Mouse (Mus musculus) monocyte, adult 5-6 weeks (primary cell): ENCODE results near the gene Krtap4-1. TPM values are rescaled to one million over a fixed set of nuclear protein-coding genes. Genes with fewer than 3 reads are reported as not detected.
"Not testable (repeated sequence)": the region's sequence is repeated elsewhere in the genome, so short reads cannot be mapped to it uniquely, and the experiment has no call there.

ENCODE experiments used
- ATAC-seq: fragments of 153-309, 156-312 bp; replicated peaks from 2 replicates; pipeline ENCODE4 v1.8.0; 2017; ENCODE audit warnings: mild to moderate bottlenecking; ENCODE audit not compliant: low TSS enrichment, insufficient number of reproducible peaks, severe bottlenecking, poor library complexity, low FRiP score
- total RNA-seq: library from RNA; stranded (forward); fragments of 200-1000, 200-491, 200-594 nt; gene quantifications from 3 replicates; pipeline ENCODE4 v1.2.3, GENCODE M21; 2017

Gene Krtap4-1
- total RNA-seq, 1 experiment from 2014 or later = not detected

GRCm38 (mm10) chr11:99597742-99598141 is 30.3 kb downstream of the Krtap4-1 start, which contains the start of gene Krtap9-3:
Gene Krtap9-3 (minus strand): TSS chr11:99598105.
- not testable (repeated sequence) for ATAC-seq

- ATAC-seq = no peak
These were observed 37.1 kb downstream of the Krtap4-1 start, which contains the start of gene Krtap1-3 for GRCm38 (mm10) chr11:99590981-99591380. Gene Krtap1-3 (minus strand): TSS chr11:99591339.

- no peak for ATAC-seq
These were observed 42.9 kb downstream of the Krtap4-1 start for GRCm38 (mm10) chr11:99585096-99585495.

- no peak for ATAC-seq
These were observed 44.8 kb downstream of the Krtap4-1 start, which contains the start of gene Krtap1-4 for GRCm38 (mm10) chr11:99583245-99583704. Gene Krtap1-4 (minus strand): TSS chr11:99583654.

- ATAC-seq = no peak
These were observed 46.5 kb downstream of the Krtap4-1 start for GRCm38 (mm10) chr11:99581564-99581963.

- ATAC-seq = no peak
These were observed 47.0 kb downstream of the Krtap4-1 start for GRCm38 (mm10) chr11:99581051-99581450.

GRCm38 (mm10) chr11:99580636-99581035 is 47.4 kb downstream of the Krtap4-1 start, which contains the start of gene Krtap1-5:
Gene Krtap1-5 (minus strand): TSS chr11:99581016.
- ATAC-seq = no peak

Other genes with a start within 250 kb of the Krtap4-1 start
- gene Krt10, start 238.9 kb downstream of the Krtap4-1 start, total RNA-seq = 0.29 to 3.1 TPM (median 1.6 TPM) in 3 replicates
- gene Krt12, start 206.0 kb downstream of the Krtap4-1 start, total RNA-seq = not detected in 3 replicates
- not detected in 3 replicates for gene Krt20, start 190.1 kb downstream of the Krtap4-1 start, total RNA-seq
- not detected in 3 replicates for gene Krt23, start 135.1 kb downstream of the Krtap4-1 start, total RNA-seq
- not detected in 3 replicates for gene Krt39, start 106.9 kb downstream of the Krtap4-1 start, total RNA-seq
- not detected in 3 replicates for gene Krt40, start 85.1 kb downstream of the Krtap4-1 start, total RNA-seq
- not detected in 3 replicates for gene Krtap3-3, start 77.4 kb downstream of the Krtap4-1 start, total RNA-seq
- gene Krtap3-2, start 71.4 kb downstream of the Krtap4-1 start, total RNA-seq = not detected in 3 replicates
- not detected in 3 replicates for gene Gm11939, start 68.8 kb downstream of the Krtap4-1 start, total RNA-seq
- not detected in 3 replicates for gene Krtap3-1, start 61.6 kb downstream of the Krtap4-1 start, total RNA-seq
- not detected in 3 replicates for gene Krtap1-5, start 47.2 kb downstream of the Krtap4-1 start, total RNA-seq
- not detected in 3 replicates for gene Krtap1-4, start 44.6 kb downstream of the Krtap4-1 start, total RNA-seq
- gene Krtap1-3, start 36.9 kb downstream of the Krtap4-1 start, total RNA-seq = not detected in 3 replicates
- gene Krtap9-3, start 30.1 kb downstream of the Krtap4-1 start, total RNA-seq = not detected in 3 replicates
- not detected in 3 replicates for gene Gm11938, start 24.9 kb downstream of the Krtap4-1 start, total RNA-seq
- not detected in 3 replicates for gene Gm11937, start 18.0 kb downstream of the Krtap4-1 start, total RNA-seq
- gene Krtap2-4, start 13.4 kb downstream of the Krtap4-1 start, total RNA-seq = not detected in 3 replicates
- gene Gm11562, start 7.8 kb downstream of the Krtap4-1 start, total RNA-seq = not detected in 3 replicates
- gene Krtap4-2, start 6.8 kb upstream of the Krtap4-1 start, total RNA-seq = not detected in 3 replicates
- not detected in 3 replicates for gene Krtap4-7, start 15.9 kb upstream of the Krtap4-1 start, total RNA-seq
- not detected in 3 replicates for gene Gm11555, start 22.0 kb upstream of the Krtap4-1 start, total RNA-seq
- not detected in 3 replicates for gene Gm11563, start 30.7 kb upstream of the Krtap4-1 start, total RNA-seq
- not detected in 3 replicates for gene Krtap4-6, start 37.7 kb upstream of the Krtap4-1 start, total RNA-seq
- not detected in 3 replicates for gene Gm14190, start 62.5 kb upstream of the Krtap4-1 start, total RNA-seq
- gene Gm14180, start 106.1 kb upstream of the Krtap4-1 start, total RNA-seq = not detected in 3 replicates
- gene Gm11595, start 144.7 kb upstream of the Krtap4-1 start, total RNA-seq = not detected in 3 replicates
- not detected in 3 replicates for gene Krtap4-8, start 152.5 kb upstream of the Krtap4-1 start, total RNA-seq
- not detected in 3 replicates for gene Krtap4-9, start 157.0 kb upstream of the Krtap4-1 start, total RNA-seq
- not detected in 3 replicates for gene Gm11596, start 165.2 kb upstream of the Krtap4-1 start, total RNA-seq
- not detected in 3 replicates for gene Gm11569, start 170.7 kb upstream of the Krtap4-1 start, total RNA-seq
- not detected in 3 replicates for gene Gm11554, start 176.2 kb upstream of the Krtap4-1 start, total RNA-seq
- gene Krtap4-13, start 181.7 kb upstream of the Krtap4-1 start, total RNA-seq = not detected in 3 replicates
- not detected in 3 replicates for gene Gm11564, start 187.4 kb upstream of the Krtap4-1 start, total RNA-seq
- not detected in 3 replicates for gene 2300003K06Rik, start 209.8 kb upstream of the Krtap4-1 start, total RNA-seq
- not detected in 3 replicates for gene Krtap4-16, start 223.4 kb upstream of the Krtap4-1 start, total RNA-seq
- not detected in 3 replicates for gene Gm11568, start 229.7 kb upstream of the Krtap4-1 start, total RNA-seq
- not detected in 3 replicates for gene Gm11559, start 236.2 kb upstream of the Krtap4-1 start, total RNA-seq
- not detected in 3 replicates for gene Krtap9-1, start 245.2 kb upstream of the Krtap4-1 start, total RNA-seq